Comparison of ENCODE assay signal across 7 mouse cellular contexts in genomic region chr6:3137823-3138222, GRCm38 (mm10).
A peak's percentile ranks its signal among the peaks of the same experiment; 100 is the strongest.
DNase-seq lines count a peak whose midpoint lies in the region; ATAC-seq and TF ChIP-seq lines count a peak whose summit lies in the region.
"Not testable (repeated sequence)": the region's sequence is repeated elsewhere in the genome, so short reads cannot be mapped to it uniquely, and the experiment has no call there.

No protein-coding gene starts in this region.

- not testable (repeated sequence) for ATAC-seq in forebrain, embryonic 11.5 days (replicated peaks; ENCODE audit: low FRiP score); stomach, postnatal 0 days (ENCODE audit: low FRiP score, low TSS enrichment)

- H3K4me2 ChIP-seq in forebrain, embryonic 11.5 days (ENCODE audit: low read depth, low read length, severe bottlenecking); stomach, postnatal 0 days (replicated peaks; ENCODE audit: low read depth): not testable (repeated sequence)

- not testable (repeated sequence) for H3K27ac ChIP-seq in forebrain, embryonic 11.5 days (ENCODE audit: low read depth, low read length); limb, embryonic 10.5 days; midbrain, embryonic 10.5 days (replicated peaks); stomach, postnatal 0 days (replicated peaks)

- not testable (repeated sequence) for TF ChIP-seq CTCF in stomach, postnatal 0 days (IDR thresholded peaks at IDR 0.05; ENCODE audit: low read depth)

- H3K4me1 ChIP-seq in forebrain, embryonic 11.5 days (replicated peaks; ENCODE audit: control insufficient read depth, insufficient read depth, low read length); limb, embryonic 10.5 days; midbrain, embryonic 10.5 days; stomach, postnatal 0 days (replicated peaks; ENCODE audit: control insufficient read depth, insufficient read depth): not testable (repeated sequence)

- not testable (repeated sequence) for H3K9ac ChIP-seq in forebrain, embryonic 11.5 days (ENCODE audit: low read length); stomach, postnatal 0 days (ENCODE audit: low read length)

- WGBS in forebrain, embryonic 11.5 days: 84% methylated on average over 3 of the region's 3 CpGs
- 79% methylated on average over 3 of the region's 3 CpGs for WGBS in limb, embryonic 10.5 days
- 80% methylated on average over 3 of the region's 3 CpGs for WGBS in midbrain, embryonic 10.5 days
- WGBS in stomach, postnatal 0 days: 72% methylated on average over 3 of the region's 3 CpGs

- not testable (repeated sequence) for H3K27me3 ChIP-seq in forebrain, embryonic 11.5 days (ENCODE audit: control insufficient read depth, insufficient read depth, low read length); limb, embryonic 10.5 days (ENCODE audit: low read depth, poor library complexity, severe bottlenecking); midbrain, embryonic 10.5 days (ENCODE audit: low read depth, poor library complexity, severe bottlenecking); stomach, postnatal 0 days (ENCODE audit: control insufficient read depth, insufficient read depth, low read length)

- not testable (repeated sequence) for H3K4me3 ChIP-seq in forebrain, embryonic 11.5 days (ENCODE audit: low read depth, low read length); limb, embryonic 10.5 days; midbrain, embryonic 10.5 days; stomach, postnatal 0 days (ENCODE audit: low read depth, low read length)

- TF ChIP-seq EP300 in stomach, postnatal 0 days (optimal IDR thresholded peaks at IDR 0.05): not testable (repeated sequence)

- H3K36me3 ChIP-seq in forebrain, embryonic 11.5 days (ENCODE audit: control insufficient read depth, insufficient read depth, low read length); limb, embryonic 10.5 days; midbrain, embryonic 10.5 days; stomach, postnatal 0 days (ENCODE audit: control insufficient read depth, insufficient read depth, low read length): not testable (repeated sequence)

- H3K9me3 ChIP-seq in forebrain, embryonic 11.5 days (ENCODE audit: control insufficient read depth, low read length): peaks cover 18% of the 10 kb centered on the region
- H3K9me3 ChIP-seq in limb, embryonic 10.5 days (replicated peaks): peaks cover 51% of the 10 kb centered on the region
- H3K9me3 ChIP-seq in midbrain, embryonic 10.5 days (replicated peaks): peaks cover 63% of the 10 kb centered on the region
- not testable (repeated sequence) for H3K9me3 ChIP-seq in stomach, postnatal 0 days (ENCODE audit: control insufficient read depth, low read length)

- DNase-seq in cerebellum, postnatal 10 days: peak; percentile 4 to 6
- peak; percentile 50 for DNase-seq in forebrain, embryonic 11.5 days (ENCODE audit: low spot score)
- DNase-seq in heart, postnatal 4 days: peak; percentile 9
- DNase-seq in limb, embryonic 10.5 days (ENCODE audit: low spot score): peak; percentile 23
- peak; percentile 5 for DNase-seq in midbrain, embryonic 10.5 days (ENCODE audit: low spot score)
- peak; percentile 12 for DNase-seq in stomach, postnatal 0 days (ENCODE audit: low spot score)
- peak; percentile 29 for DNase-seq in urinary bladder, postnatal 10 days (ENCODE audit: low spot score)
